Mouse (Mus musculus): ENCODE results near the gene Irak4. TPM values are rescaled to one million over a fixed set of nuclear protein-coding genes. Genes with fewer than 3 reads are reported as not detected.
A peak's percentile ranks its signal among the peaks of the same experiment; 100 is the strongest.

Irak4 gene
- 1 to 10 TPM; 4.1 to 5.7 TPM for total RNA-seq (2021)
- long read RNA-seq, experiment 1, partial matches to known transcripts, result 0 of 8 reads
- long read RNA-seq, experiment 1, other reads (novel, unspliced or antisense), result 7 of 8 reads
- long read RNA-seq, experiment 2, partial matches to known transcripts, result 0 of 2 reads
- long read RNA-seq, experiment 2, other reads (novel, unspliced or antisense), result 2 of 2 reads

GRCm38 (mm10) chr15:94543409-94544051 lies at the start of gene Irak4, which contains the start of gene Pus7l:
TSS of gene Irak4 (plus strand) at chr15:94543643.
TSS of gene Pus7l (minus strand) at chr15:94543547.
- DNase-seq, result peak; percentile 96

GRCm38 (mm10) chr15:94494445-94494844 lies 49.0 kb upstream of the Irak4 start:
- no peak for DNase-seq

GRCm38 (mm10) chr15:94495936-94496335 lies 47.5 kb upstream of the Irak4 start:
- no peak for DNase-seq

- no peak for DNase-seq
Observed at GRCm38 (mm10) chr15:94499260-94499659, 44.2 kb upstream of the Irak4 start.

GRCm38 (mm10) chr15:94503451-94504215 lies 39.8 kb upstream of the Irak4 start:
- DNase-seq, result peak; percentile 31 to 36

GRCm38 (mm10) chr15:94517913-94518491 lies 25.4 kb upstream of the Irak4 start:
- DNase-seq, result no peak

- DNase-seq, result peak; percentile 20 to 63
Observed at GRCm38 (mm10) chr15:94520205-94520900, 23.1 kb upstream of the Irak4 start.

- no peak for DNase-seq
Observed at GRCm38 (mm10) chr15:94520959-94521358, 22.5 kb upstream of the Irak4 start.

GRCm38 (mm10) chr15:94523251-94523650 lies 20.2 kb upstream of the Irak4 start:
- DNase-seq, result no peak

- peak; percentile 20 for DNase-seq
Observed at GRCm38 (mm10) chr15:94524956-94525355, 18.5 kb upstream of the Irak4 start.

- peak in 1 of 2 experiments; percentile 44 for DNase-seq
Observed at GRCm38 (mm10) chr15:94530519-94530918, 12.9 kb upstream of the Irak4 start.

- DNase-seq, result no peak
Observed at GRCm38 (mm10) chr15:94532306-94532705, 11.1 kb upstream of the Irak4 start.

GRCm38 (mm10) chr15:94532956-94533355 lies 10.5 kb upstream of the Irak4 start:
- DNase-seq, result no peak

- DNase-seq, result no peak
Observed at GRCm38 (mm10) chr15:94535521-94535920, 7.9 kb upstream of the Irak4 start.

- no peak for DNase-seq
Observed at GRCm38 (mm10) chr15:94539296-94539695, 4.1 kb upstream of the Irak4 start.

GRCm38 (mm10) chr15:94542567-94543408 lies 655 bp upstream of the Irak4 start:
- DNase-seq, result no peak

- no peak for DNase-seq
Observed at GRCm38 (mm10) chr15:94544052-94544636, 701 bp downstream of the Irak4 start.

GRCm38 (mm10) chr15:94544844-94545243 lies 1.4 kb downstream of the Irak4 start:
- no peak for DNase-seq

GRCm38 (mm10) chr15:94553536-94553935 lies 10.1 kb downstream of the Irak4 start:
- no peak for DNase-seq

GRCm38 (mm10) chr15:94557442-94557841 lies 14.0 kb downstream of the Irak4 start:
- DNase-seq, result peak; percentile 76 to 94
